Mouse (Mus musculus) C3H10T1/2 (cell line): ENCODE results near the gene Rrnad1. TPM values are rescaled to one million over a fixed set of nuclear protein-coding genes. Genes with fewer than 3 reads are reported as not detected.

Experiments used
- polyA plus RNA-seq, 2 experiments: library from polyadenylated mRNA; unstranded; fragments of >200 nt; fragmentation: generic; extraction: Trizol; gene quantifications; one replicate each; pipeline ENCODE4 v1.2.1; 2012; ENCODE audit warnings: missing spikeins in 2 of 2

Gene Rrnad1
- polyA plus RNA-seq = 1 to 10 TPM; 1.3 to 9.6 TPM

GRCm38 (mm10) chr3:87930078-87930795 is at the start of gene Rrnad1, which contains the start of gene Isg20l2:
TSS of gene Rrnad1 (minus strand) at chr3:87930717.
TSS of gene Isg20l2 (plus strand) at chr3:87930314.

GRCm38 (mm10) chr3:87970939-87971488 is 40.5 kb upstream of the Rrnad1 start, which contains the start of gene Nes:
TSS of gene Nes (plus strand) at chr3:87971078.

GRCm38 (mm10) chr3:87948378-87949265 is 18.1 kb upstream of the Rrnad1 start, which contains the start of gene Crabp2:
TSS of gene Crabp2 (plus strand) at chr3:87948666.

GRCm38 (mm10) chr3:87919336-87920108 is 11.0 kb downstream of the Rrnad1 start, which contains the start of gene Mrpl24:
TSS of gene Mrpl24 (plus strand) at chr3:87919506.

GRCm38 (mm10) chr3:87905880-87906485 is 24.5 kb downstream of the Rrnad1 start, which contains the start of gene Hdgf:
TSS of gene Hdgf (plus strand) at chr3:87906321.

GRCm38 (mm10) chr3:87885281-87886003 is 45.1 kb downstream of the Rrnad1 start, which contains the start of gene Prcc:
TSS of gene Prcc (minus strand) at chr3:87885608.

Other genes with a start within 250 kb of the Rrnad1 start
- under 1 TPM; 0.28 to 0.38 TPM for gene Lrrc71, start 182.1 kb downstream of the Rrnad1 start, polyA plus RNA-seq
- gene Ntrk1, start 135.6 kb downstream of the Rrnad1 start, polyA plus RNA-seq = not detected
- gene Insrr, start 133.8 kb downstream of the Rrnad1 start, polyA plus RNA-seq = not detected
- gene Pear1, start 106.4 kb downstream of the Rrnad1 start, polyA plus RNA-seq = 10 to 100 TPM; 13.4 to 32.4 TPM
- under 1 TPM in 1 of 2 experiments, not detected in 1; 0.01 TPM for gene Sh2d2a, start 84.0 kb downstream of the Rrnad1 start, polyA plus RNA-seq
- 10 to 100 TPM; 30.7 to 50.3 TPM for gene Prcc, start 45.1 kb downstream of the Rrnad1 start, polyA plus RNA-seq
- gene Hdgf, start 24.4 kb downstream of the Rrnad1 start, polyA plus RNA-seq = 100 to 1,000 TPM; 155 to 249 TPM
- gene Mrpl24, start 11.2 kb downstream of the Rrnad1 start, polyA plus RNA-seq = 10 to 100 TPM; 55.0 to 92.7 TPM
- gene Isg20l2, start 403 bp downstream of the Rrnad1 start, polyA plus RNA-seq = 10 to 100 TPM in 1 of 2 experiments, 1 to 10 TPM in 1; 3.8 to 16.4 TPM
- 1 to 10 TPM; 1.8 to 6.7 TPM for gene Crabp2, start 17.9 kb upstream of the Rrnad1 start, polyA plus RNA-seq
- 1 to 10 TPM; 1.6 to 1.9 TPM for gene Nes, start 40.4 kb upstream of the Rrnad1 start, polyA plus RNA-seq
- not detected for gene Bcan, start 69.5 kb upstream of the Rrnad1 start, polyA plus RNA-seq
- gene Hapln2, start 96.9 kb upstream of the Rrnad1 start, polyA plus RNA-seq = not detected
- gene Gpatch4, start 112.4 kb upstream of the Rrnad1 start, polyA plus RNA-seq = 1 to 10 TPM; 8.1 to 8.2 TPM
- gene Naxe, start 127.8 kb upstream of the Rrnad1 start, polyA plus RNA-seq = 100 to 1,000 TPM; 274 to 276 TPM
- under 1 TPM in 1 of 2 experiments, not detected in 1; 0.05 TPM for gene Ttc24, start 147.6 kb upstream of the Rrnad1 start, polyA plus RNA-seq
- gene Iqgap3, start 151.3 kb upstream of the Rrnad1 start, polyA plus RNA-seq = 10 to 100 TPM; 24.1 to 30.5 TPM
- 10 to 100 TPM in 1 of 2 experiments, 1 to 10 TPM in 1; 7.3 to 18.8 TPM for gene Mef2d, start 211.7 kb upstream of the Rrnad1 start, polyA plus RNA-seq